In genomic region chr14:73217062-73217461, GRCm38 (mm10) we compare ENCODE assay signal across 15 mouse cellular contexts. TPM values are rescaled to one million over a fixed set of nuclear protein-coding genes. Genes with fewer than 3 reads are reported as not detected.
A peak's percentile ranks its signal among the peaks of the same experiment; 100 is the strongest.
DNase-seq lines count a peak whose midpoint lies in the region; ATAC-seq and TF ChIP-seq lines count a peak whose summit lies in the region.
"Had no signal": no experiment of that assay in that cellular context is flagged by ENCODE, and none has a peak within 500 bp of the region (broad histone marks: within the 10 kb centered on the region; RNA-seq: fewer than 3 reads in every experiment).

No protein-coding gene starts in this region.

- peak; percentile 7 for DNase-seq in gastrocnemius, adult 18-20 months (ENCODE audit: low spot score)
- DNase-seq in gastrocnemius, postnatal 4 days (ENCODE audit: low spot score in 2 of 2) = no peak
- peak; percentile 17 for DNase-seq in hindbrain, postnatal 0 days (ENCODE audit: low spot score)
- peak; percentile 37 for DNase-seq in brain, embryonic 14.5 days (ENCODE audit: low read depth)
- DNase-seq in cerebellum, adult 2 months = peak in 1 of 2 experiments; percentile 69
- DNase-seq in urinary bladder, postnatal 14 days (ENCODE audit: low spot score) = no peak
- no peak for DNase-seq in right cerebral cortex, postnatal 14 days
- DNase-seq: kidney, adult 11 months; kidney, postnatal 25 days; right cerebral cortex, adult 18-20 months had no signal

- no peaks in the 10 kb centered on the region for H3K4me1 ChIP-seq in hindbrain, postnatal 0 days (ENCODE audit: insufficient read depth, low read length)
- no peaks in the 10 kb centered on the region for H3K4me1 ChIP-seq in hindbrain, embryonic 13.5 days (replicated peaks)
- peaks cover 3% of the 10 kb centered on the region for H3K4me1 ChIP-seq in cerebellum, adult 2 months (ENCODE audit: control insufficient read depth, insufficient read depth, low read length)
- H3K4me1 ChIP-seq: hindbrain, embryonic 12.5 days; liver, embryonic 15.5 days had no signal

- no peaks in the 10 kb centered on the region for H3K9me3 ChIP-seq in hindbrain, postnatal 0 days (ENCODE audit: low read length)
- H3K9me3 ChIP-seq in hindbrain, embryonic 13.5 days = no peaks in the 10 kb centered on the region
- H3K9me3 ChIP-seq: hindbrain, embryonic 12.5 days; liver, embryonic 15.5 days had no signal

- 0 out of 2 replicates have a peak, but pooled peaks have one; percentile 27 for ATAC-seq in hindbrain, postnatal 0 days
- no peak for ATAC-seq in hindbrain, embryonic 13.5 days (ENCODE audit: low FRiP score)
- ATAC-seq: activated CD4-positive, CD25-positive, alpha-beta regulatory T cell, adult 4 months had no signal

- no peak overlapping the region for H3K4me3 ChIP-seq in hindbrain, postnatal 0 days (ENCODE audit: low read length)
- no peak overlapping the region for H3K4me3 ChIP-seq in hindbrain, embryonic 13.5 days
- no peak overlapping the region for H3K4me3 ChIP-seq in cerebellum, adult 2 months (replicated peaks; ENCODE audit: insufficient read depth, low read depth, low read length)
- H3K4me3 ChIP-seq: hindbrain, embryonic 12.5 days; liver, embryonic 15.5 days had no signal

- TF ChIP-seq POLR2A in brain, embryonic 14.5 days (IDR thresholded peaks at IDR 0.05; ENCODE audit: borderline replicate concordance, extremely low read depth, insufficient read depth, insufficient read length, poor library complexity, severe bottlenecking) = no peak
- TF ChIP-seq POLR2A in cerebellum, adult 2 months (IDR thresholded peaks at IDR 0.05; ENCODE audit: borderline replicate concordance, insufficient read depth, low read length) = no peak

- H3K27me3 ChIP-seq in hindbrain, postnatal 0 days (ENCODE audit: insufficient read depth, low read length) = no peaks in the 10 kb centered on the region
- no peaks in the 10 kb centered on the region for H3K27me3 ChIP-seq in hindbrain, embryonic 13.5 days
- H3K27me3 ChIP-seq in cerebellum, adult 2 months (ENCODE audit: control insufficient read depth, insufficient read depth, low read length) = no peaks in the 10 kb centered on the region
- H3K27me3 ChIP-seq: CH12.LX; hindbrain, embryonic 12.5 days; liver, embryonic 15.5 days had no signal

- H3K9ac ChIP-seq in hindbrain, postnatal 0 days (replicated peaks; ENCODE audit: low read length) = no peak overlapping the region
- no peak overlapping the region for H3K9ac ChIP-seq in hindbrain, embryonic 13.5 days
- H3K9ac ChIP-seq: hindbrain, embryonic 12.5 days; liver, embryonic 15.5 days had no signal

- TF ChIP-seq CTCF in hindbrain, postnatal 0 days (IDR thresholded peaks at IDR 0.05; ENCODE audit: low read depth) = no peak
- no peak for TF ChIP-seq CTCF in brain, embryonic 14.5 days (IDR thresholded peaks at IDR 0.05; ENCODE audit: borderline replicate concordance, extremely low read depth, insufficient read depth, insufficient read length)
- TF ChIP-seq CTCF in cerebellum, adult 2 months (IDR thresholded peaks at IDR 0.05; ENCODE audit: borderline replicate concordance, insufficient read depth, low read depth, low read length) = no peak

- no peak overlapping the region for H3K4me2 ChIP-seq in hindbrain, postnatal 0 days (ENCODE audit: low read depth, low read length)
- H3K4me2 ChIP-seq in hindbrain, embryonic 13.5 days = no peak overlapping the region
- H3K4me2 ChIP-seq: hindbrain, embryonic 12.5 days; liver, embryonic 15.5 days had no signal

- peak overlapping the region; percentile 36; the same call in 1 of the 2 replicates for H3K27ac ChIP-seq in hindbrain, postnatal 0 days
- no peak overlapping the region for H3K27ac ChIP-seq in hindbrain, embryonic 13.5 days
- peak overlapping the region; percentile 38 for H3K27ac ChIP-seq in cerebellum, adult 2 months (ENCODE audit: insufficient read depth, low read length)
- H3K27ac ChIP-seq: hindbrain, embryonic 12.5 days; liver, embryonic 15.5 days had no signal

- peaks cover 9% of the 10 kb centered on the region; the same call in 1 of the 2 replicates for H3K36me3 ChIP-seq in hindbrain, postnatal 0 days (ENCODE audit: insufficient read depth, low read length)
- peaks cover 28% of the 10 kb centered on the region for H3K36me3 ChIP-seq in hindbrain, embryonic 13.5 days

- 94% methylated on average over 1 of the region's 1 CpGs for WGBS in hindbrain, postnatal 0 days
- WGBS in hindbrain, embryonic 13.5 days = 87% methylated on average over 1 of the region's 1 CpGs
- WGBS in cerebellum, adult 2 months = 50% methylated on average over 1 of the region's 1 CpGs

RNA-seq across cellular contexts. Expression of gene Lpar6, which starts 20.6 kb away (rescaled TPM):
- total RNA-seq in gastrocnemius, adult 18-20 months (2021) = under 1 TPM; 0.39 to 0.97 TPM
- total RNA-seq in gastrocnemius, postnatal 4 days (2021) = 1 to 10 TPM; 4.7 TPM
- total RNA-seq in hindbrain, postnatal 0 days (2014; rRNA removed) = 2.9 and 3.6 TPM in 2 replicates
- 2.6 and 2.7 TPM in 2 replicates for polyA plus RNA-seq in hindbrain, postnatal 0 days (2015; fragmentation: Nextera tagmentation; extraction: Ambion mirVana)
- 6.8 and 7.0 TPM in 2 replicates for polyA plus RNA-seq in hindbrain, embryonic 13.5 days (2015; fragmentation: Nextera tagmentation; extraction: Ambion mirVana)
- polyA plus RNA-seq in brain, embryonic 14.5 days (2012; rRNA removed) = 3.6 and 4.2 TPM in 2 replicates
- 2.4 and 2.7 TPM in 2 replicates for polyA plus RNA-seq in cerebellum, adult 2 months (2012; rRNA removed)

Comparison
In these comparisons a context has a peak if more than half of its experiments do, and no peak if none do; other contexts are left out.
1. DNase-seq: peak in gastrocnemius, adult 18-20 months (single experiment), hindbrain, postnatal 0 days (single experiment) and brain, embryonic 14.5 days (single experiment); none in gastrocnemius, postnatal 4 days (0 of 2), urinary bladder, postnatal 14 days (single experiment) and right cerebral cortex, postnatal 14 days (single experiment).